Mouse (Mus musculus) myocyte (in vitro differentiated cells): ENCODE measurements around the gene Erbb2. TPM values are rescaled to one million over a fixed set of nuclear protein-coding genes. Genes with fewer than 3 reads are reported as not detected.

Source experiments
- H3K27me3 ChIP-seq: one replicate; pipeline ENCODE4 v1.6.1; 2011; ENCODE audit not compliant: control insufficient read depth, insufficient read depth, insufficient read length
- H3K36me3 ChIP-seq: one replicate; pipeline ENCODE4 v1.6.1; 2011; ENCODE audit not compliant: control insufficient read depth, insufficient read depth
- H3K4me2 ChIP-seq: one replicate; pipeline ENCODE4 v1.6.1; 2011; ENCODE audit warnings: low read depth, control low read depth
- H3K4me3 ChIP-seq: one replicate; pipeline ENCODE4 v1.5.1; 2011; ENCODE audit warnings: mild to moderate bottlenecking, control low read depth, moderate library complexity
- H3K79me2 ChIP-seq: one replicate; pipeline ENCODE4 v1.6.1; 2011; ENCODE audit not compliant: control insufficient read depth, insufficient read depth
- H3ac ChIP-seq: one replicate; pipeline ENCODE4 v1.6.1; 2011; ENCODE audit not compliant: control insufficient read depth, insufficient read length
- CEBPB ChIP-seq: IDR thresholded peaks from 2 replicates; pipeline ENCODE4 v1.6.1; 2011; ENCODE audit warnings: mild to moderate bottlenecking, moderate library complexity; ENCODE audit not compliant: poor library complexity, insufficient read depth, severe bottlenecking
- E2F4 ChIP-seq: IDR thresholded peaks from one replicate; pipeline ENCODE4 v1.6.1; 2011; ENCODE audit warnings: mild to moderate bottlenecking, control low read depth, moderate library complexity; ENCODE audit not compliant: insufficient read depth
- MAX ChIP-seq: IDR thresholded peaks from one replicate; pipeline ENCODE4 v1.6.1; 2011; ENCODE audit warnings: low read depth, mild to moderate bottlenecking, control low read depth
- MYOD1 ChIP-seq, 3 experiments: IDR thresholded peaks; one replicate each; pipeline ENCODE4 v1.6.1; 2011; ENCODE audit warnings: control low read depth in 2 of 3, low read depth in 2 of 3, mild to moderate bottlenecking in 2 of 3, moderate library complexity in 1 of 3; ENCODE audit not compliant: insufficient read length in 2 of 3, control insufficient read depth in 1 of 3
- MYOG ChIP-seq, 3 experiments: IDR thresholded peaks; one replicate each; pipeline ENCODE4 v1.6.1; 2011; ENCODE audit warnings: control low read depth in 2 of 3, low read depth in 2 of 3, mild to moderate bottlenecking in 2 of 3; ENCODE audit not compliant: insufficient read length in 2 of 3, control insufficient read depth in 1 of 3, insufficient read depth in 1 of 3
- POLR2A ChIP-seq: IDR thresholded peaks from one replicate; pipeline ENCODE4 v1.6.1; 2011; ENCODE audit warnings: low read depth, mild to moderate bottlenecking, control low read depth, moderate library complexity; ENCODE audit not compliant: insufficient read length
- POLR2AphosphoS2 ChIP-seq: IDR thresholded peaks from one replicate; pipeline ENCODE4 v1.6.1; 2011; ENCODE audit warnings: low read depth, control low read depth; ENCODE audit not compliant: insufficient read length
- REST ChIP-seq: IDR thresholded peaks from one replicate; pipeline ENCODE4 v1.6.1; 2011; ENCODE audit warnings: mild to moderate bottlenecking, control low read depth, moderate library complexity; ENCODE audit not compliant: insufficient read depth, insufficient read length
- SRF ChIP-seq: IDR thresholded peaks from one replicate; pipeline ENCODE4 v1.6.1; 2011; ENCODE audit warnings: low read depth; ENCODE audit not compliant: control insufficient read depth, insufficient read length
- TCF12 ChIP-seq: IDR thresholded peaks from one replicate; pipeline ENCODE4 v1.6.1; 2011; ENCODE audit warnings: mild to moderate bottlenecking, control low read depth; ENCODE audit not compliant: poor library complexity, insufficient read depth, severe bottlenecking
- TCF3 ChIP-seq: IDR thresholded peaks from one replicate; pipeline ENCODE4 v1.6.1; 2011; ENCODE audit warnings: low read depth, control low read depth; ENCODE audit not compliant: insufficient read length
- USF1 ChIP-seq: IDR thresholded peaks from one replicate; pipeline ENCODE4 v1.6.1; 2011; ENCODE audit warnings: low read depth, mild to moderate bottlenecking, control low read depth, moderate library complexity
- polyA plus RNA-seq: library from polyadenylated mRNA; unstranded; fragments of >200 nt; fragmentation: generic; extraction: Trizol; gene quantifications from one replicate; pipeline ENCODE4 v1.2.1, GENCODE M21; 2012; ENCODE audit warnings: missing spikeins

Gene Erbb2
- polyA plus RNA-seq, 1 experiment, result 33.5 TPM

GRCm38 (mm10) chr11:98470795-98471194, 58.5 kb downstream of the Erbb2 start:
- no peak for TF ChIP-seq MYOG (IDR thresholded peaks at IDR 0.05; ENCODE audit: control insufficient read depth in 1 of 3, insufficient read depth in 1 of 3, insufficient read length in 2 of 3, low read depth in 2 of 3)

GRCm38 (mm10) chr11:98472696-98473095, 60.4 kb downstream of the Erbb2 start:
- peaks cover 57% of the 10 kb centered on the region for H3K27me3 ChIP-seq
- no peak overlapping the region for H3K4me2 ChIP-seq
- H3K4me3 ChIP-seq, result no peak overlapping the region
- H3K79me2 ChIP-seq, result no peaks in the 10 kb centered on the region
- TF ChIP-seq POLR2AphosphoS2 (no peak), CEBPB (no peak), TCF12 (no peak), SRF (no peak), USF1 (no peak), TCF3 (no peak), POLR2A (no peak), MYOG (IDR thresholded peaks at IDR 0.05; ENCODE audit: control insufficient read depth in 1 of 3, insufficient read depth in 1 of 3, insufficient read length in 2 of 3, low read depth in 2 of 3) (no peak), E2F4 (no peak), REST (no peak), MYOD1 (IDR thresholded peaks at IDR 0.05; ENCODE audit: control insufficient read depth in 1 of 3, insufficient read length in 2 of 3, low read depth in 2 of 3) (no peak), MAX (no peak)
- no peak overlapping the region for H3ac ChIP-seq
- no peaks in the 10 kb centered on the region for H3K36me3 ChIP-seq

More at GRCm38 (mm10) chr11:98470795-98471194, 58.5 kb downstream of the Erbb2 start:
- peaks cover 68% of the 10 kb centered on the region for H3K27me3 ChIP-seq
- H3ac ChIP-seq, result no peak overlapping the region
- H3K36me3 ChIP-seq, result no peaks in the 10 kb centered on the region
- H3K4me3 ChIP-seq, result no peak overlapping the region
- H3K4me2 ChIP-seq, result no peak overlapping the region
- H3K79me2 ChIP-seq, result no peaks in the 10 kb centered on the region

- Histone ChIP-seq H3K4me3 (no peak overlapping the region), H3ac (no peak overlapping the region), H3K4me2 (no peak overlapping the region), H3K36me3 (no peaks in the 10 kb centered on the region), H3K79me2 (no peaks in the 10 kb centered on the region), H3K27me3 (peaks cover 65% of the 10 kb centered on the region)
- TF ChIP-seq MYOG (IDR thresholded peaks at IDR 0.05; ENCODE audit: control insufficient read depth in 1 of 3, insufficient read depth in 1 of 3, insufficient read length in 2 of 3, low read depth in 2 of 3), result no peak
- TF ChIP-seq POLR2A, result no peak
- no peak for TF ChIP-seq MAX
- no peak for TF ChIP-seq USF1
- TF ChIP-seq E2F4, result no peak
- no peak for TF ChIP-seq POLR2AphosphoS2
- TF ChIP-seq REST, result no peak
- TF ChIP-seq CEBPB, result no peak
- TF ChIP-seq MYOD1 (IDR thresholded peaks at IDR 0.05; ENCODE audit: control insufficient read depth in 1 of 3, insufficient read length in 2 of 3, low read depth in 2 of 3), result no peak
Observed at GRCm38 (mm10) chr11:98473916-98474479, 61.7 kb downstream of the Erbb2 start.

- Histone ChIP-seq H3K36me3 (no peaks in the 10 kb centered on the region), H3ac (no peak overlapping the region), H3K79me2 (no peaks in the 10 kb centered on the region), H3K27me3 (peaks cover 68% of the 10 kb centered on the region), H3K4me2 (no peak overlapping the region), H3K4me3 (no peak overlapping the region)
- TF ChIP-seq REST, result no peak
- TF ChIP-seq POLR2AphosphoS2, result no peak
- TF ChIP-seq MAX, result no peak
- no peak for TF ChIP-seq TCF3
- no peak for TF ChIP-seq E2F4
- no peak for TF ChIP-seq TCF12
- TF ChIP-seq MYOD1 (IDR thresholded peaks at IDR 0.05; ENCODE audit: control insufficient read depth in 1 of 3, insufficient read length in 2 of 3, low read depth in 2 of 3), result no peak
- TF ChIP-seq POLR2A, result no peak
- TF ChIP-seq MYOG (IDR thresholded peaks at IDR 0.05; ENCODE audit: control insufficient read depth in 1 of 3, insufficient read depth in 1 of 3, insufficient read length in 2 of 3, low read depth in 2 of 3), result no peak
- TF ChIP-seq USF1, result no peak
- no peak for TF ChIP-seq CEBPB
- TF ChIP-seq SRF, result no peak
Observed at GRCm38 (mm10) chr11:98474967-98475366, 62.7 kb downstream of the Erbb2 start.
